Mouse (Mus musculus) testis, postnatal 14 days (tissue): ENCODE measurements at regions not wholly inside any gene's neighbourhood (a gene's known extent, or its start where the extent isn't known, plus 50 kb on each side); places are given as distances from the start of the nearest gene placed in this dataset.

Source experiments
- DNase-seq: peaks from one replicate; pipeline ENCODE4 v3.0.0; 2021; ENCODE audit warnings: low spot score

- DNase-seq: no peak
Observed at GRCm38 (mm10) chr2:170945401-170946105, 213.9 kb downstream of the Dok5 start.

DNA sequence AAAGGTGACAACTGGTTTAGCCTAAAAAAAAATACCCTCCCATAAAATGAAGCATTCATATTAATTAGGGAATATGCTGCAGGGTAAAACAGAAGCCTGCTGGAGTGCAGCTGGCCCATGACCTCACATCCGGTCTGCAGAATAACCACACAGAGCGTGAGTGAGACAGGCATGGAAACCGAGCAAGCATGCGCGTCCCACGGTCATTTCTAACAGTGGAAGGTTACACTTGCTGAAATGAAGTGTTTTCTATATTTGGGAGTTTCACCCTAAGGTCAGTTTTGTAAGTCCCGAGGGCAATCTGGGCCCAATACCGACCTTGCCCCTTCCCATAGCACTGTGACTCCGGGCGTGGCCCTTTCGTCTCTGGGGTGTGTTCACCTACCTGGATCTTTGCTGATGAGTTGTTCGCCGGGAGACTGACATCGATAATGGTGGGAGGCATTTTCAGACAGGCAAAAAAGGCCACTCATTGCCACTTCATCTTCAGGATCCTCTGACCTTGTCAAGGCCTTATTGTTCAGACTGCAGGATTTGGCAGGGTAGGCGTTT lies 214.6 kb downstream of the Dok5 start:
- DNase-seq: no peak

GRCm38 (mm10) chr2:170947236-170947635 lies 215.6 kb downstream of the Dok5 start:
- no peak for DNase-seq

GRCm38 (mm10) chr2:170954626-170955025 lies 223.0 kb downstream of the Dok5 start:
- no peak for DNase-seq

DNA sequence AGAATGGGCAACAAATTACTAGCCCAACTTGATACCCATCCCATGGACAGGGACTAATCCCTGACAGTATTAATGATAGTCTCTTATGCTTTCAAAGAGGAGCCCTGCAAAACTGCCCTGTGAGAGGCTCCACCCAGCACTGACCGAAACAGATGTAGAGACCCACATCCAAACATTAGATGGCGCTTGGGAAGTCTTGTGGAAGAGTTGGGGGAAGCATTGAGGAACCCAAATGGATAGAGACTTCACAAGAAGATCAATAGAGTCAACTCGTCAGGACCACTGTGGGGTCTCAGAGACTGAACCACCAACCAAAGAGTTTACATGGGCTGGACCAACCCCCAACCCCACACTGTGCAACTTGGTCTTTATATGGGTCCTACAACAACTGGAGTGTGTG lies 225.2 kb downstream of the Dok5 start:
- no peak for DNase-seq

DNA sequence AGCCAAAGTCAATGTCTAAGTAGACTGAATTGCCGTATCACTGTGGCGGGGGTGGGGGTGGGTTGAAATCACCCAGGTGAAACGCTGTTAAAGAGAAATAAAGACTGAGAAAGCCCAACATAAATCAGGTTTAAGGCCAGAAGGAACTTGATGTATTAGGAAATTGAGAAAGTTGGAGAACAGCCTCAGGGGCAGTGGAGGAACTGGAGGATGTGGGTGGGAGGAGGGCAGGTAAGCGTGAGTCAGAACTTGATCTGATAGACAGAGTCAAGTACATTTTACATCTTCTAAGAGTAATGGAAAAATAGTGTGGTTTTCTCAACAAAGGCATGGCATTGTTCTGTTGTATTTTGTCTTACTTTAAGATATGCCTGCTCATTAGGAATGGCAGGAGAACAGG lies 228.8 kb downstream of the Dok5 start:
- no peak for DNase-seq

DNA sequence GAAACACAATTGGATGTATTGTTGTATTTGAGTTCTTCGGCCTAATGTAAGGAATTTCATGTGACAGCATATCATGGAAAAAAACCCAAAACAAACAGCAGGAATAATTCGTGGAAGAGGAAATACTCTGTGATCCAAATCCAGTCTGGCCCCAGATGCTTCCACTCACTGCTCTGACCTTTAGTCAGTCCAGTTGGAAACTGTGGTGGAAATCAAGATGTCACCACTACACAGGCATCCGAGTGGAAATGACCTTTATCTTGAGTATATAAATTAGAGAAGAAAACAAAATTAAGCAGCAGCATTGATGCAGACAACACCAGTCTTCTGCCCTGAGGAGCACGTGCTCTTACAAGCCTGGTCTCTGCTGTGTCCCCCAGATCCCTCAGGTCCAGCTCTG lies 230.9 kb downstream of the Dok5 start:
- DNase-seq: no peak

DNA sequence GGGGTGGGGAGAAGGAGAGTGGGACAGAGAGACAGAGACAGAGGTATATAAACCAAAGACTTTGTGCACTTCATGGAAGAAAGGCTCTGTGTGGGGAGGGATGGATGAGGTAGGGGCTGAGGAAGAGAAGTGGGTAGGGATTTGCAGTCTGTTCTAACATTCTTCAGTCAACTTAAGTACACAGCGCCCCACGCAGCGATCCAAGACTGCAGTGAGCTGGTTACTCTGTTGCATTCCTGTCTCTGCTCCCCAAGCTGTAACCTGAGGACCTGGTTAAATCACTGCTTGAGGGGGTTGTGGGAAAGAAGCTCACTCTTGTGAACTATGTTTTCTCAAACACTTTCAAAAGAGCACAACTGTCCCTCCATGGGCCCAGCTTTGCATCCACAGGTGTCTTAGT lies 237.8 kb downstream of the Dok5 start:
- peak; percentile 29 for DNase-seq

DNA sequence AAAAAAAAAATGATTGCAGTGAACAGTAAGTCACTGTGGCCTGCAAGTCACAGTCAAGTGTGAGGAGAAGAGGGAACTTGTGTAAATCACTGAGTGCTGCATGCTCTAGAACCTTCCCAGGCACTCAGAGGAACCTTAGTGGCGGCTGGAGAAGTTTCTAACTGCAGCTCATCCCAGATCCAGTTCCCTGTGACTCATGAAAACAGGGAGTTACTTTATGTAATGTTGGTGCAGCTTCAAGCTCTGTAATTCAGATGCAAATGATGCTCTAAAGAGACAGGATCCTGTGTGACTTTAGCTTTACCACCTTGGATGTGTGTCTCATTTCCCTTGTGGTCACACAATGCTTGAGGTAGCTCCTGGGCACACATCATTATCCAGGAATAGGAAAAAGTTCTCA lies 253.8 kb downstream of the Dok5 start:
- no peak for DNase-seq

DNA sequence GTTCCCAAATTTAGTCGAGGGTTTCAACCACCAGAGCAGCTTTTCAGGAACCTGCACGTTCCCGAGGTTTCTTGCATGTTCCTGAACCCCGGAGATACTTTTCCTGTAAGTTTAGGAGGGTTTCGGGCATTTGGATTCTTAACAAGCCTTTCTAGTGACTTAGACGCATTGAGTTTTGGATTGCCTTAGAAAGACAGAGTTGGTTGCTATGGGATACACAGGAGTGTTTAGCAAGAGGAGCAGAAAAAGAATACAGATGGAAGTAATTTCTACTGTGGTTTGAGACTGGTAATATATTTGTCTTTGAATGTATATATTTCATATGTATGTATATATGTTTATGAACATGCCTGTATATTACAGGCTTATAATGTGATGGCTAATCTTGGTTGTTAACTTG lies 266.8 kb downstream of the Dok5 start:
- no peak for DNase-seq

DNA sequence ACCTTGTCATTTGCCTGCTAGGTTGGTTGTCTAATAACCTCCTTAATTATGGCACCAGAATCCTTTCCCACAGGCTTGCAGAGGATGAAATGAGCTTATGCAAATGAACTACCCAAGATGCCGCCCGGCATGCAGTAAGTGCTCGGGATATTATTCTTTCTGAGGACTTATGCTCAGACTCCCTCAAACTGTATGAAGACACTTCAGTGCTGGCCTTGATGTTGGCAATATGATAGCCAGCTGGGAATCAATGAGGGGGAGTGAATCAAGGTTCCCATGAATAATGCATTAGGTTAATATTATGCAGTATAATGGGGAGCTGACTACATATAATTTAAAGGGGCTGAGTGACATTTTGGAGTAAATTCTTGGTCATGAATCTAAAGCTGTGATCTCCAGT lies 268.6 kb downstream of the Dok5 start:
- no peak for DNase-seq

DNA sequence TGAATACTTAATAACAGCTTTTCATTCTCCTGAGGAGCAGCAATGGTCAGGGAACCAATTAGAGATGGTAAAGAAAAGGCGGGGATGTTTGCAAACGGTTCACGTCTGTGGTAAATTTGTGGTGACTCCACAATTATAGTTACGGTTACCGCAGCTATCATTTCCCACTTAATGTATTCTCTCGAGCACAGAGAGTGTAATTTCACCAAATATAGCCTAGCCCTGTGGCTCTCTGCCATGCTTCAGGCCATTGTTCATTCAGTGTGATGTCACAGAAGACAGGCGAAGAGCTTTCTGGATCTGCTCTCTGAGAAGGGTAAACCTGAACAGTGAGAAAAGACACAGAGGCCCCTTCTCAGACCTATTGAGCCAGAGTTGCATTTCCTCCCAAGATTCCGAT lies 296.9 kb downstream of the Dok5 start:
- DNase-seq: no peak
